In genomic region chr8:12915187-12916006, GRCm38 (mm10) we compare ENCODE assay signal across 8 mouse cellular contexts. TPM values are rescaled to one million over a fixed set of nuclear protein-coding genes. Genes with fewer than 3 reads are reported as not detected.
DNase-seq lines count a peak whose midpoint lies in the region; ATAC-seq and TF ChIP-seq lines count a peak whose summit lies in the region.

No protein-coding gene starts in this region.

- no peak for TF ChIP-seq POLR2A in heart, adult 2 months (IDR thresholded peaks at IDR 0.05; ENCODE audit: insufficient read depth, low read depth, low read length)

- TF ChIP-seq EP300 in heart, adult 2 months (IDR thresholded peaks at IDR 0.05; ENCODE audit: insufficient read depth, low read depth, low read length), result no peak

- no peak overlapping the region for H3K27ac ChIP-seq in heart, embryonic 12.5 days (ENCODE audit: poor library complexity, severe bottlenecking)
- no peak overlapping the region for H3K27ac ChIP-seq in heart, adult 2 months
- no peak overlapping the region for H3K27ac ChIP-seq in forebrain, embryonic 11.5 days (ENCODE audit: low read depth, low read length)
- peak overlapping the region; percentile 85 for H3K27ac ChIP-seq in midbrain, embryonic 15.5 days

- H3K4me3 ChIP-seq in heart, embryonic 12.5 days, result peak overlapping the region; percentile 59
- H3K4me3 ChIP-seq in heart, adult 2 months, result no peak overlapping the region
- peak overlapping the region; percentile 41 for H3K4me3 ChIP-seq in forebrain, embryonic 11.5 days (ENCODE audit: low read depth, low read length)
- H3K4me3 ChIP-seq in midbrain, embryonic 15.5 days, result peak overlapping the region; percentile 54

- intact Hi-C loops in heart, adult 2 months (cut with DNase I), result no loop called here

- peak; percentile 37; the same call in 1 of the 2 replicates for ATAC-seq in heart, embryonic 12.5 days (ENCODE audit: insufficient number of reproducible peaks, low FRiP score)
- ATAC-seq in forebrain, embryonic 11.5 days (replicated peaks; ENCODE audit: low FRiP score), result peak; percentile 49
- peak; percentile 89 for ATAC-seq in midbrain, embryonic 15.5 days (replicated peaks)
- ATAC-seq in activated CD4-positive, CD25-positive, alpha-beta regulatory T cell, adult 4 months, result no peak

- no peaks in the 10 kb centered on the region for H3K36me3 ChIP-seq in heart, embryonic 12.5 days
- H3K36me3 ChIP-seq in heart, adult 2 months (ENCODE audit: control insufficient read depth, insufficient read depth, low read length), result no peaks in the 10 kb centered on the region
- no peaks in the 10 kb centered on the region for H3K36me3 ChIP-seq in forebrain, embryonic 11.5 days (ENCODE audit: control insufficient read depth, insufficient read depth, low read length)
- H3K36me3 ChIP-seq in midbrain, embryonic 15.5 days (replicated peaks), result no peaks in the 10 kb centered on the region

- no peak for DNase-seq in heart, adult 2 months
- DNase-seq in brain, adult 2 months (ENCODE audit: low read depth, low spot score), result peak; percentile 84
- DNase-seq in forebrain, embryonic 11.5 days (ENCODE audit: low spot score), result peak; percentile 75
- peak; percentile 53 to 60 for DNase-seq in kidney, postnatal 4 days
- no peak for DNase-seq in lung, postnatal 10 days

- peaks cover 35% of the 10 kb centered on the region for H3K27me3 ChIP-seq in heart, embryonic 12.5 days (replicated peaks)
- H3K27me3 ChIP-seq in heart, adult 2 months (ENCODE audit: control insufficient read depth, insufficient read depth, low read length), result no peaks in the 10 kb centered on the region
- H3K27me3 ChIP-seq in forebrain, embryonic 11.5 days (ENCODE audit: control insufficient read depth, insufficient read depth, low read length), result no peaks in the 10 kb centered on the region
- no peaks in the 10 kb centered on the region for H3K27me3 ChIP-seq in midbrain, embryonic 15.5 days (replicated peaks)

- TF ChIP-seq CTCF in heart, adult 2 months (IDR thresholded peaks at IDR 0.05), result no peak

- H3K79me2 ChIP-seq in heart, adult 2 months (replicated peaks; ENCODE audit: control insufficient read depth, insufficient read depth, low read length), result no peaks in the 10 kb centered on the region

- no peaks in the 10 kb centered on the region for H3K9me3 ChIP-seq in heart, embryonic 12.5 days (replicated peaks)
- H3K9me3 ChIP-seq in forebrain, embryonic 11.5 days (ENCODE audit: control insufficient read depth, low read length), result no peaks in the 10 kb centered on the region
- no peaks in the 10 kb centered on the region for H3K9me3 ChIP-seq in midbrain, embryonic 15.5 days

- 15% methylated on average over 42 of the region's 42 CpGs for WGBS in heart, embryonic 12.5 days
- WGBS in heart, adult 2 months, result 19% methylated on average over 42 of the region's 42 CpGs
- 16% methylated on average over 42 of the region's 42 CpGs for WGBS in forebrain, embryonic 11.5 days
- 11% methylated on average over 42 of the region's 42 CpGs for WGBS in midbrain, embryonic 15.5 days

- peaks cover 7% of the 10 kb centered on the region for H3K4me1 ChIP-seq in heart, embryonic 12.5 days (replicated peaks)
- H3K4me1 ChIP-seq in heart, adult 2 months (ENCODE audit: control insufficient read depth, insufficient read depth, low read length), result peaks cover 7% of the 10 kb centered on the region
- H3K4me1 ChIP-seq in forebrain, embryonic 11.5 days (replicated peaks; ENCODE audit: control insufficient read depth, insufficient read depth, low read length), result 0 out of 2 replicates have a peak, but pooled peaks cover 4% of the 10 kb centered on the region
- peaks cover 30% of the 10 kb centered on the region for H3K4me1 ChIP-seq in midbrain, embryonic 15.5 days

- H3K9ac ChIP-seq in heart, embryonic 12.5 days, result peak overlapping the region; percentile 75
- no peak overlapping the region for H3K9ac ChIP-seq in heart, adult 2 months (ENCODE audit: low read depth, low read length)
- H3K9ac ChIP-seq in forebrain, embryonic 11.5 days (ENCODE audit: low read length), result peak overlapping the region; percentile 61
- H3K9ac ChIP-seq in midbrain, embryonic 15.5 days, result peak overlapping the region; percentile 67

- peak overlapping the region; percentile 94 for H3K4me2 ChIP-seq in heart, embryonic 12.5 days
- H3K4me2 ChIP-seq in forebrain, embryonic 11.5 days (ENCODE audit: low read depth, low read length, severe bottlenecking), result peak overlapping the region; percentile 80
- peak overlapping the region; percentile 90 for H3K4me2 ChIP-seq in midbrain, embryonic 15.5 days

RNA-seq across cellular contexts. Expression of gene Mcf2l, which starts 41.8 kb away (rescaled TPM):
- 11.4 and 11.5 TPM in 2 replicates for polyA plus RNA-seq in heart, embryonic 12.5 days (2016; fragmentation: Nextera tagmentation; extraction: Ambion mirVana)
- 100 to 1,000 TPM in 1 of 2 experiments, 10 to 100 TPM in 1; 58.4 to 104 TPM for total RNA-seq in heart, adult 2 months (2021)
- 30.3 and 40.2 TPM in 2 replicates for polyA plus RNA-seq in heart, adult 2 months (2012; rRNA removed)
- 55.5 and 63.8 TPM in 2 replicates for polyA plus RNA-seq in forebrain, embryonic 11.5 days (2014; fragmentation: Nextera tagmentation; extraction: Ambion mirVana)
- polyA plus RNA-seq in midbrain, embryonic 15.5 days (2015; fragmentation: Nextera tagmentation; extraction: Ambion mirVana), result 176 and 189 TPM in 2 replicates
- under 1 TPM in 1 of 2 experiments, not detected in 1; 0.40 TPM for polyA plus RNA-seq in activated CD4-positive, CD25-positive, alpha-beta regulatory T cell, adult 4 months (2017; shearing (Covaris generic))

Comparison
In these comparisons a context has a peak if more than half of its experiments do, and no peak if none do; other contexts are left out.
1. DNase-seq: peak in brain, adult 2 months (single experiment), forebrain, embryonic 11.5 days (single experiment) and kidney, postnatal 4 days (2 of 2); none in heart, adult 2 months (0 of 2) and lung, postnatal 10 days (single experiment).
2. Peak in every context shown above with its lines, with median percentiles within 50 percentile points of each other: H3K4me2 ChIP-seq.